Mouse (Mus musculus): ENCODE measurements around the gene Plekhg6.

DNA sequence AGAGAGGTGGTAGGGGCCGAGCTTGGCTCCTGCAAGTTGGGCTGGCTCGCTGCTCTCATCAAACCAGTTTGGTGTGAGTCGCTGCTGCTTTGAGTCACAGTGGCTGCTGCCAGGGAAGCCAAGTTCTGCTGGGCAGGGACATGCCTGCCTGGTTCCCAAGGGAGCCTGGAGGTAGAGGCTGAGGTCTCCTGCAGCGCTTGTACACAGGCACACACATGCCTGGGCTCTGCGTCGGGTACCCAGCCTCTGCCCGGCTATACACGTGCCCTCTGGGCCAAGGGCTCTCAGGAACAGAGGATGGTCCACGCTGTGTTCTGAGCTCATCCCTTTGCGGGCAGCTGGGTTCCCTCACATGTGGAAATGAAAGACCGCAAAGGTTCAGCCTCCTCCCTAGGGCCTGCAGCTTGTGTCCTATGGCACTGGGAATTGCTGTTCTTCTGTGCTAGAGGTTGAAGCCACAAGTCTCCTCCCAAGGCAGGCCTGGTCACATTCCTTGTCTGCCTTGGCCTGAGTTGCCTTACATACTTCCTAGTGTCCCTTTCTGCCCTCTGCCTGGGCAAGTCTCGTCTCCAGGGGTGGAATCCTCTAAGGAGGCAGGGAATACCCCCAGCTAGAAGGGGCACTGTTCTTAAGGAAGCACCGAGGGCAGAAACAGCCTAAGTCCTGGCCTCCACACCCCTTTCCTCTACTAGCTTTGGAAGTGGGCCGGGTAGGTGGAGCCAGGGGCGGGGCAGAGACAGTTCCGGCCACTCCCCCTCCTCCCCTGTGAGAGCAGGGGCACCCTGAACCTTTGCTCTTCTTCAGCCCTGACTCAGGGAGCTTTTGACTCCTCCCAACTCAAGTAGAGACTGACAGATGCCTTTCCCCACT lies 2.8 kb downstream of the Plekhg6 start:
- TF ChIP-seq CTCF (IDR thresholded peaks at IDR 0.05; ENCODE audit: low read depth): no peak
- TF ChIP-seq EP300 (IDR thresholded peaks at IDR 0.05; ENCODE audit: low read depth): no peak
